1 mouse cellular context compared by ENCODE assay signal in the genomic region with DNA sequence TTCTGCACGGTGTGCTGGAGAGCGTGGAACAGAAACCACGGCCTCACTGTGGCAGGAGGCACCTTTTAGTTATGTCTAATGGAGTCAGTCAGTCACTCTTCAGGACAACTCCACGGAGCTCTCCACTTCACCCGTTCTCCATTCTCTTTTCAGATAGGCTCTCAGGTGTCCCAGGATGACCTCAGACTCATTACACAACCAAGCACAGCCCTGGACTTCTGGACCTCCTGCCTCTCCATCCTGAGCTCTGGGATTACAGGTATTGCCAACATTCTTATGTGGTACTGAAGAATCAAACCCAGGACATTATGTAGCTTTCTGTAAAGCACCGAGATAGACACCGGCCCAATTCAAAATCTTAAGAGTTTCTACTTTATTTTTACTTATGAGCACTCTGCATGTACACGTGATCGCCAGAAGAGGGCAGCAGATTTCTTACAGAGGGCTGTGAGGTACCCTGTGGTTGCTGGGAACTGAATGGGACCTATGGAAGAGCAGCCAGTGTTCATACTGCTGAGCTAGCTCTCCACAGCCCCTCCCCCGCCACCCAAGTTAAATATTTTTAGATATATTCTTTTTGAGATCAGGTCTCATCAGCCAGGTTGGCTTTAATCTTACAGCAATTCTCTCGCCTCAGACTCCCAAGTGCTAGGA.
TF ChIP-seq lines count a peak whose summit lies in the region.

No protein-coding gene starts in this region.

TF ChIP-seq in CH12.LX, 34 proteins besides CTCF, POLR2A, EP300 and RAD21 (continued from another document):
- TF ChIP-seq MAZ (IDR thresholded peaks at IDR 0.05; ENCODE audit: low read depth, low read length) (peak; percentile 50; the same call in 1 of the 2 replicates), MAX (IDR thresholded peaks at IDR 0.05; ENCODE audit: low read length) (peak; percentile 93), SMC3 (IDR thresholded peaks at IDR 0.05; ENCODE audit: low read depth, low read length) (peak; percentile 76)
